Comparison of ENCODE assay signal across 28 mouse cellular contexts in the genomic region with DNA sequence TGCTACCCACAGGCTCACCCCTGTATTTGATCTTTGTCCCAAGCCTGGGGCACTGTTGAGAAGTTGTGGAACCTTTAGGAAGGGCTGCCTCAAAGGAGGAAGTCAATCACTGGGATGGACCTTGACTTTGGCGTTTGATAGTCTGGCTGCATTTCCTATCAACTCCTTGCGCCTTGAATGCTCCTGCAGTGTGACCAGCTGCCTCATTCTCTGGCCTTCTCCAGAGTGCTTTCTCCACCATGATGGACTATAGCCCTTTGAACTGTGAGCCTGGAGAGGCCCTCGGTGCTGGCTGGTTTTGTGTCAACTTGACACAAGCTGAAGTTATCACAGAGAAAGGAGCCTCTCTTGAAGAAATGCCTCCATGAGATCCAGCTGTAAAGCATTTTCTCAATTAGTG. TPM values are rescaled to one million over a fixed set of nuclear protein-coding genes. Genes with fewer than 3 reads are reported as not detected.
"Had no signal": no experiment of that assay in that cellular context is flagged by ENCODE, and none has a peak within 500 bp of the region (broad histone marks: within the 10 kb centered on the region; RNA-seq: fewer than 3 reads in every experiment).

No protein-coding gene starts in this region.

- H3K4me1 ChIP-seq: embryonic facial prominence, embryonic 12.5 days; forebrain, embryonic 12.5 days; forebrain, embryonic 13.5 days; forebrain, embryonic 15.5 days had no signal

- H3K27me3 ChIP-seq: embryonic facial prominence, embryonic 12.5 days; embryonic facial prominence, embryonic 13.5 days; embryonic facial prominence, embryonic 15.5 days; forebrain, embryonic 12.5 days; forebrain, embryonic 13.5 days; forebrain, embryonic 15.5 days had no signal

- H3K27ac ChIP-seq: embryonic facial prominence, embryonic 10.5 days; embryonic facial prominence, embryonic 12.5 days; embryonic facial prominence, embryonic 13.5 days; embryonic facial prominence, embryonic 15.5 days; forebrain, embryonic 10.5 days; forebrain, embryonic 12.5 days; forebrain, embryonic 13.5 days; forebrain, embryonic 15.5 days; gastrocnemius, adult 2 months had no signal

- DNase-seq: cerebellum, adult 2 months; cerebellum, adult 8-10 months; cerebellum, adult 9-10 months; cerebellum, adult 9-11 months; cerebellum, postnatal 10 days; cerebellum, postnatal 14 days; cerebellum, postnatal 25 days; cerebellum, postnatal 36 days; embryo, embryonic 11 days; forebrain, postnatal 0 days; gastrocnemius, adult 2 months; gastrocnemius, postnatal 10 days; gastrocnemius, postnatal 14 days; gastrocnemius, postnatal 25 days; gastrocnemius, postnatal 36 days; heart, adult 11 months; heart, adult 18-20 months had no signal

- H3K36me3 ChIP-seq: embryonic facial prominence, embryonic 10.5 days; embryonic facial prominence, embryonic 12.5 days; embryonic facial prominence, embryonic 13.5 days; embryonic facial prominence, embryonic 15.5 days; forebrain, embryonic 10.5 days; forebrain, embryonic 12.5 days; forebrain, embryonic 15.5 days had no signal

- H3K9ac ChIP-seq: embryonic facial prominence, embryonic 12.5 days; embryonic facial prominence, embryonic 13.5 days; embryonic facial prominence, embryonic 15.5 days; forebrain, embryonic 12.5 days; forebrain, embryonic 13.5 days; forebrain, embryonic 15.5 days; forebrain, postnatal 0 days had no signal

- ATAC-seq: forebrain, embryonic 13.5 days; forebrain, embryonic 14.5 days; forebrain, embryonic 15.5 days; forebrain, embryonic 16.5 days; forebrain, postnatal 0 days had no signal

- H3K4me2 ChIP-seq: embryonic facial prominence, embryonic 12.5 days; embryonic facial prominence, embryonic 13.5 days; embryonic facial prominence, embryonic 15.5 days; forebrain, embryonic 12.5 days; forebrain, embryonic 13.5 days; forebrain, embryonic 15.5 days had no signal

- H3K9me3 ChIP-seq: embryonic facial prominence, embryonic 12.5 days; embryonic facial prominence, embryonic 13.5 days; embryonic facial prominence, embryonic 15.5 days; forebrain, embryonic 12.5 days; forebrain, embryonic 13.5 days; forebrain, embryonic 15.5 days had no signal

- H3K4me3 ChIP-seq: embryonic facial prominence, embryonic 10.5 days; embryonic facial prominence, embryonic 12.5 days; embryonic facial prominence, embryonic 13.5 days; embryonic facial prominence, embryonic 15.5 days; erythroblast, embryonic 14.5 days; forebrain, embryonic 10.5 days; forebrain, embryonic 12.5 days; forebrain, embryonic 13.5 days; forebrain, embryonic 15.5 days; gastrocnemius, adult 2 months had no signal

RNA-seq across cellular contexts. Expression of a gene that starts 33.7 kb away (rescaled TPM):
- polyA plus RNA-seq: erythroblast, embryonic 14.5 days had no signal

RNA-seq across cellular contexts. Expression of a gene that starts 37.9 kb away (rescaled TPM):
- polyA plus RNA-seq: erythroblast, embryonic 14.5 days had no signal
